Mouse (Mus musculus): ENCODE measurements around the gene Tomm6. TPM values are rescaled to one million over a fixed set of nuclear protein-coding genes. Genes with fewer than 3 reads are reported as not detected.
A peak's percentile ranks its signal among the peaks of the same experiment; 100 is the strongest.
"Not testable (repeated sequence)": the region's sequence is repeated elsewhere in the genome, so short reads cannot be mapped to it uniquely, and the experiment has no call there.

The Tomm6 gene
- total RNA-seq, 1 experiment from 2014 or later, result 17.7 TPM

DNA sequence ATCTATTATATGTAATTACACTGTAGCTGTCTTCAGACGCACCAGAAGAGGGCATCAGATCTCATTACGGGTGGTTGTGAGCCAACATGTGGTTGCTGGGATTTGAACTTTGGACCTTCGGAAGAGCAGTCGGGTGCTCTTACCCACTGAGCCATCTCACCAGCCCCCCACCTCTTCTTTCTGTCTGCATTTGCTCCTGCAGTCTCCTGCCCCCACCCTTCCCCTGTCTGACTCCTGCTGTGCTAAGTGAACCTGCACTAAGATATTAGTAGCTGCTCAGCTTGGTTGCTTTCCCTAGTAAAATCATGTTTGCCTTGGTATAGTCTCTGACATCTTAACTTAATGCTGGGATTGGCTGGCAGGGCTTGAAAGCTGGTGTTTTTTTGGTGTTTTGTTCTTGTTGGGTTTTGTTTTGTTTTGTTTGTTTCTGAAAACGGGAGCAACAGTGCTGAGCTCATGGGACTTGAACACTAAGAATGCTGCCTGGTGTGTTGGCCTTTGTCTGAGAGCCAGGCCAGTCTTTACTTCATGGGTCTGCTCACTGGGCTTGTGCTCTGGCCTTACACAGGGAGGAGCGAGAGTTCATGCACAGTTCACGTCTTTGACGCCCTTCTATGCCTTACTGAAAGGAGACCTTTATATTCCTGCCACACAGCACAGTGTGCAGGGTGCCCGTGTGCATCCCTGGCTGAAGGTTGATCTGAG, 25.0 kb downstream of the Tomm6 start:
- no peak for ATAC-seq (replicated peaks; ENCODE audit: insufficient number of reproducible peaks, low FRiP score, low TSS enrichment, poor library complexity, severe bottlenecking)

GRCm38 (mm10) chr17:47658741-47659243, 29.4 kb downstream of the Tomm6 start:
- no peak for ATAC-seq (replicated peaks; ENCODE audit: insufficient number of reproducible peaks, low FRiP score, low TSS enrichment, poor library complexity, severe bottlenecking)

GRCm38 (mm10) chr17:47657901-47658300, 30.3 kb downstream of the Tomm6 start:
- no peak for ATAC-seq (replicated peaks; ENCODE audit: insufficient number of reproducible peaks, low FRiP score, low TSS enrichment, poor library complexity, severe bottlenecking)

DNA sequence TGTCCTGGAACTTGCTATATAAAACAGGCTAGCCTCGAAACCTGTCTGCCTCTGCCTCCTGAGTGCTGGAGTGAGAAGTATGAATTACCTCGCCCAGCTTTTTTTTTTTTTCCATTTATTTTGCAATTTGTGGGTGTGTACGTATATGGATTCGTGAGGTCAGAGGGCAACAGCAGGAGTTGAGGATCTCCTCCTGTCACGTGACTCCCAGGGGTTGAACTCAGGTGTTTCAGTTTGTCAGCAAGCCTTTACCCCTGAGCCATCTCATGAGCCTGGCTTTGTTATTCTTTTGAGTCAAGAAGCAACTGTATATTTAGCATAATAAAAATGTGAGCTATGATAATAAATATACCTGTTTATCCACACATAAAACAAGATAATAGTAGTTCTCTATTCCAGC, 32.5 kb downstream of the Tomm6 start:
- no peak for ATAC-seq (replicated peaks; ENCODE audit: insufficient number of reproducible peaks, low FRiP score, low TSS enrichment, poor library complexity, severe bottlenecking)

- ATAC-seq (replicated peaks; ENCODE audit: insufficient number of reproducible peaks, low FRiP score, low TSS enrichment, poor library complexity, severe bottlenecking), result not testable (repeated sequence)
These were observed 33.8 kb downstream of the Tomm6 start for GRCm38 (mm10) chr17:47654346-47654745.

DNA sequence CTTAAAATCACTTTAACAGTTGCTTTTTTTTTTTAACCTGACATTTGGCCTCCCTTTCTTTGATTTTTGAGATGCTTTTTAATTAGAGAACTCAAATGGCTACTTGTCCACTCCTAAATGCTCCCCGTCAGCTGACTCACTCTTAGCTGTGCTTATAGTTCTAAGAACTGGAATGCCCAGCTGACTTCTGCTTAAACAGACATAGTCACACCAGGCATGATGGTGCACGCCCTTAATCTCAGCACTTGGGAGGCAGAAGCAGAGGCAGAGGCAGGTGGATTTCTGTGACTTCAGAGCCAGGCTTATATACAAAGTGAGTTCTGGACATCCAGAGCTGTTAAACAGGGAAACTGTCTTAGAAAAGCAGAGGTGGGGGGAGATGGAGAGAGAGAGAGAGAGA, 36.2 kb downstream of the Tomm6 start:
- no peak for ATAC-seq (replicated peaks; ENCODE audit: insufficient number of reproducible peaks, low FRiP score, low TSS enrichment, poor library complexity, severe bottlenecking)

DNA sequence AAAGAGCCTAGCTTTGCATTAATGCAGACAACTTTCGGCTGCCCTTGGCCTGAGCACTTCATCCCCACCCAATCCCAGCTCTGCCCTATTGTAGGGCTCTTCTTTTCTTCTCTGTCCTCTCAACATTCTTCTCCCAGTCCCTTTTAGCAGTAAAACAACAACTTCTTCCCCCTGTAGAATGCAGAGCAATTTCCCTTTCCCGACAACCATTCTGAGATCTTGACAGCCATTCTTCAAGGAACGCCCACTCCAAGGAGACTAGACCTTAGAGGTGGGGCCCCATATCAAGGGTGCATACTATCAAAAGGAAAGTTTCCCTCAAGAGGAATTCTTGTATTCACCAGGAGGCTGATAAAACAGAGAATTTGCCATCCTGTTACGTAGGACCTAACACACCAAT, 39.2 kb downstream of the Tomm6 start:
- no peak for ATAC-seq (replicated peaks; ENCODE audit: insufficient number of reproducible peaks, low FRiP score, low TSS enrichment, poor library complexity, severe bottlenecking)

DNA sequence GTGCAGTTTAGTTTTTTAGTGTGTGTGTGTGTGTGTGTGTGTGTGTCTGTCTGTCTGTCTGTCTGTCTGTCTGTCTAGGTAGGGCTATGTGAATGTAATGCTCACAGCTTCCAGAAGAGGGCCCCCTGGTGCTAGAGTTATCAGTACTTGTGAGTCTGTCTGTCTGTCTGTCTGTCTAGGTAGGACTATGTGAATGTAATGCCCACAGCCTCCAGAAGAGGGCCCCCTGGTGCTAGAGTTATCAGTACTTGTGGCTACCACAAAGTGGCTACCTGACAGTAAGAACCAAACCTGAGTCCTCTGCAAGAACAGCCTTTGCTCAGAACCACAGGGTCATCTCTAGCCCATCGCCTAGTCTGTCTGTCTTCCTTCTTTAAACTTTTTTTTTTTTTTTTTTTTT, 41.5 kb downstream of the Tomm6 start:
- ATAC-seq (replicated peaks; ENCODE audit: insufficient number of reproducible peaks, low FRiP score, low TSS enrichment, poor library complexity, severe bottlenecking), result peak; percentile 90

- ATAC-seq (replicated peaks; ENCODE audit: insufficient number of reproducible peaks, low FRiP score, low TSS enrichment, poor library complexity, severe bottlenecking), result no peak
These were observed 45.2 kb downstream of the Tomm6 start for GRCm38 (mm10) chr17:47642992-47643391.

Other genes starting within 250 kb of the Tomm6 start
- 67.5 to 90.9 TPM (median 77.3 TPM) in 3 replicates for gene Taf8, start 186.1 kb downstream of the Tomm6 start, total RNA-seq (2017)
- gene Ccnd3, start 183.3 kb downstream of the Tomm6 start, total RNA-seq (2017), result 152 to 227 TPM (median 161 TPM) in 3 replicates
- 6.1 to 11.2 TPM (median 8.2 TPM) in 3 replicates for gene Bysl, start 76.9 kb downstream of the Tomm6 start, total RNA-seq (2017)
- 34.9 to 75.1 TPM (median 57.2 TPM) in 3 replicates for gene Med20, start 76.8 kb downstream of the Tomm6 start, total RNA-seq (2017)
- gene Gm20517, start 76.8 kb downstream of the Tomm6 start, total RNA-seq (2017), result 0.21 to 4.1 TPM (median 3.4 TPM) in 3 replicates
- gene Usp49, start 57.7 kb downstream of the Tomm6 start, total RNA-seq (2017), result 2.6 to 3.9 TPM (median 3.0 TPM) in 3 replicates
- gene Frs3, start 644 bp upstream of the Tomm6 start, total RNA-seq (2017), result 0.38 to 1.4 TPM (median 1.3 TPM) in 3 replicates
- gene Gm21981, start 6.1 kb upstream of the Tomm6 start, total RNA-seq (2017), result 0.29 TPM in 1 of 3 replicates, not detected in the others
- not detected in 3 replicates for gene Prickle4, start 6.3 kb upstream of the Tomm6 start, total RNA-seq (2017)
- not detected in 3 replicates for gene Pgc, start 38.5 kb upstream of the Tomm6 start, total RNA-seq (2017)
- 61.8 to 91.9 TPM (median 65.3 TPM) in 3 replicates for gene Tfeb, start 48.6 kb upstream of the Tomm6 start, total RNA-seq (2017)
- not detected in 3 replicates for gene Mdfi, start 146.3 kb upstream of the Tomm6 start, total RNA-seq (2017)
- 3.1 to 10.1 TPM (median 9.1 TPM) in 3 replicates for gene Foxp4, start 236.3 kb upstream of the Tomm6 start, total RNA-seq (2017)

Measured in monocyte, adult 5-6 weeks (primary cell).